ENCODE assay signal across 8 mouse cellular contexts in genomic region chr5:64092748-64093292, GRCm38 (mm10). TPM values are rescaled to one million over a fixed set of nuclear protein-coding genes. Genes with fewer than 3 reads are reported as not detected.
DNase-seq lines count a peak whose midpoint lies in the region; ATAC-seq and TF ChIP-seq lines count a peak whose summit lies in the region.

Pgm2 (plus strand) TSS chr5:64092950.

- peak; percentile 98 for ATAC-seq in forebrain, embryonic 16.5 days
- peak; percentile 96 for ATAC-seq in neural tube, embryonic 15.5 days (ENCODE audit: low FRiP score)

- peak within 1 kb of the TSS; percentile 79 to 85 for H3K4me3 ChIP-seq in MEL (ENCODE audit: control insufficient read depth in 1 of 2, insufficient read depth in 1 of 2, low read depth in 2 of 2, low read length in 2 of 2)
- peak within 1 kb of the TSS; percentile 83 for H3K4me3 ChIP-seq in forebrain, embryonic 16.5 days (replicated peaks; ENCODE audit: low read length)
- H3K4me3 ChIP-seq in layer of hippocampus, adult 2 months = peak within 1 kb of the TSS; percentile 95
- H3K4me3 ChIP-seq in lung, adult 2 months (replicated peaks; ENCODE audit: extremely low read depth, low read depth, low read length) = peak within 1 kb of the TSS; percentile 84
- peak within 1 kb of the TSS; percentile 76 for H3K4me3 ChIP-seq in neural tube, embryonic 15.5 days (replicated peaks)

- DNase-seq in MEL (ENCODE audit: low read depth, low spot score) = peak; percentile 92
- DNase-seq in cerebellum, adult 18-20 months = peak; percentile 81 to 89
- DNase-seq in heart, postnatal 36 days = peak; percentile 84 to 85
- peak; percentile 78 to 85 for DNase-seq in layer of hippocampus, adult 2 months (ENCODE audit: low spot score in 2 of 2)
- peak; percentile 81 for DNase-seq in lung, adult 2 months
- peak; percentile 90 for DNase-seq in testis, postnatal 10 days (ENCODE audit: low spot score)

- peak within 1 kb of the TSS; percentile 80 for H3K27ac ChIP-seq in MEL (ENCODE audit: control insufficient read depth, low read depth, low read length)
- H3K27ac ChIP-seq in forebrain, embryonic 16.5 days (ENCODE audit: low read length) = peak within 1 kb of the TSS; percentile 68
- H3K27ac ChIP-seq in layer of hippocampus, adult 2 months = peak within 1 kb of the TSS; percentile 90
- H3K27ac ChIP-seq in neural tube, embryonic 15.5 days (replicated peaks) = peak within 1 kb of the TSS; percentile 87

- H3K27me3 ChIP-seq in MEL (ENCODE audit: control insufficient read depth in 1 of 2, insufficient read depth in 2 of 2, low read length in 2 of 2) = no peaks in the 10 kb centered on the region
- no peaks in the 10 kb centered on the region for H3K27me3 ChIP-seq in forebrain, embryonic 16.5 days (replicated peaks; ENCODE audit: control insufficient read depth, insufficient read depth, low read length)
- no peaks in the 10 kb centered on the region for H3K27me3 ChIP-seq in neural tube, embryonic 15.5 days (replicated peaks)

- peaks cover 15 to 28% of the 10 kb centered on the region in 2 experiments for H3K4me1 ChIP-seq in MEL (ENCODE audit: control insufficient read depth in 1 of 2, insufficient read depth in 2 of 2, low read length in 2 of 2)
- H3K4me1 ChIP-seq in forebrain, embryonic 16.5 days (replicated peaks; ENCODE audit: control insufficient read depth, insufficient read depth, low read length) = peaks cover 12% of the 10 kb centered on the region
- 0 out of 2 replicates have a peak, but pooled peaks cover 7% of the 10 kb centered on the region for H3K4me1 ChIP-seq in lung, adult 2 months (ENCODE audit: control insufficient read depth, insufficient read depth, low read length)
- H3K4me1 ChIP-seq in neural tube, embryonic 15.5 days = peaks cover 24% of the 10 kb centered on the region

- TF ChIP-seq RAD21 in MEL (IDR thresholded peaks at IDR 0.05; ENCODE audit: low read depth, low read length) = no peak

- TF ChIP-seq POLR2A in MEL (IDR thresholded peaks at IDR 0.05; ENCODE audit: control insufficient read depth in 1 of 2, insufficient read depth in 1 of 2, low read depth in 1 of 2, low read length in 2 of 2, poor library complexity in 1 of 2) = peak; percentile 75
- TF ChIP-seq POLR2A in lung, adult 2 months (IDR thresholded peaks at IDR 0.05; ENCODE audit: borderline replicate concordance, extremely low read depth, low read depth, low read length) = peak; percentile 78; the same call in 1 of the 2 replicates

- H3K79me2 ChIP-seq in MEL (ENCODE audit: control insufficient read depth, insufficient read depth, low read length, poor library complexity) = peaks cover 23% of the 10 kb centered on the region

- peaks cover 0 to 22% of the 10 kb centered on the region in 2 experiments; a peak in 2 of 4 replicates for H3K36me3 ChIP-seq in MEL (ENCODE audit: control insufficient read depth in 1 of 2, insufficient read depth in 2 of 2, low read length in 2 of 2)
- H3K36me3 ChIP-seq in forebrain, embryonic 16.5 days (ENCODE audit: control insufficient read depth, insufficient read depth) = peaks cover under 1% of the 10 kb centered on the region; the same call in 1 of the 2 replicates
- peaks cover under 1% of the 10 kb centered on the region for H3K36me3 ChIP-seq in neural tube, embryonic 15.5 days

- no peak for TF ChIP-seq CTCF in MEL (IDR thresholded peaks at IDR 0.05 in 2 of 3, conservative IDR thresholded peaks at IDR 0.05 in 1 of 3; ENCODE audit: control insufficient read depth in 1 of 3, insufficient read depth in 1 of 3, low read depth in 2 of 3, low read length in 3 of 3, poor library complexity in 1 of 3, severe bottlenecking in 1 of 3)
- TF ChIP-seq CTCF in layer of hippocampus, adult 2 months (conservative IDR thresholded peaks at IDR 0.05) = peak; percentile 17; the same call in 1 of the 2 replicates
- no peak for TF ChIP-seq CTCF in lung, adult 2 months (IDR thresholded peaks at IDR 0.05; ENCODE audit: insufficient read depth, low read length)

- WGBS in forebrain, embryonic 16.5 days = under 1% methylated on average over 43 of the region's 43 CpGs
- WGBS in lung, adult 2 months = 0% methylated on average over 43 of the region's 43 CpGs
- under 1% methylated on average over 43 of the region's 43 CpGs for WGBS in neural tube, embryonic 15.5 days

- no peaks in the 10 kb centered on the region for H3K9me3 ChIP-seq in MEL (replicated peaks; ENCODE audit: insufficient read depth, low read length)
- H3K9me3 ChIP-seq in forebrain, embryonic 16.5 days (ENCODE audit: control insufficient read depth, low read length) = no peaks in the 10 kb centered on the region
- H3K9me3 ChIP-seq in neural tube, embryonic 15.5 days (replicated peaks) = no peaks in the 10 kb centered on the region

- no peak for TF ChIP-seq EP300 in MEL (IDR thresholded peaks at IDR 0.05; ENCODE audit: low read depth in 1 of 2, low read length in 2 of 2)

- peak within 1 kb of the TSS; percentile 87 for H3K9ac ChIP-seq in MEL (ENCODE audit: control insufficient read depth, low read depth, low read length, poor library complexity, severe bottlenecking)
- peak within 1 kb of the TSS; percentile 87 for H3K9ac ChIP-seq in forebrain, embryonic 16.5 days (replicated peaks; ENCODE audit: low read depth, low read length)
- peak within 1 kb of the TSS; percentile 89 for H3K9ac ChIP-seq in neural tube, embryonic 15.5 days (replicated peaks)

- peak within 1 kb of the TSS; percentile 75 for H3K4me2 ChIP-seq in forebrain, embryonic 16.5 days (ENCODE audit: low read length)
- peak within 1 kb of the TSS; percentile 83 for H3K4me2 ChIP-seq in neural tube, embryonic 15.5 days

- intact Hi-C loops in heart, postnatal 36 days (cut with DNase I) = no loop called here

TF ChIP-seq in MEL, 35 proteins besides CTCF, POLR2A, EP300 and RAD21 (continues in another document):
- no peak for TF ChIP-seq RCOR1 (IDR thresholded peaks at IDR 0.05; ENCODE audit: low read depth, low read length)
- no peak for TF ChIP-seq MYC (IDR thresholded peaks at IDR 0.05; ENCODE audit: low read depth, low read length)
- TF ChIP-seq MEF2A (IDR thresholded peaks at IDR 0.05; ENCODE audit: extremely low read depth, insufficient replicate concordance, low read depth, low read length, poor library complexity, severe bottlenecking) = no peak
- no peak for TF ChIP-seq USF1 (IDR thresholded peaks at IDR 0.05; ENCODE audit: low read depth, low read length)
- TF ChIP-seq POLR2AphosphoS5 (IDR thresholded peaks at IDR 0.05; ENCODE audit: borderline replicate concordance, low read depth, low read length) = no peak
- no peak for TF ChIP-seq CHD2 (IDR thresholded peaks at IDR 0.05; ENCODE audit: low read length)
- TF ChIP-seq MXI1 (IDR thresholded peaks at IDR 0.05; ENCODE audit: low read depth, low read length) = 0 out of 2 replicates have a peak, but pooled peaks have one; percentile 57
- 0 out of 2 replicates have a peak, but pooled peaks have one; percentile 37 for TF ChIP-seq UBTF (IDR thresholded peaks at IDR 0.05; ENCODE audit: borderline replicate concordance, insufficient read depth, low read depth, low read length)
- TF ChIP-seq ETS1 (IDR thresholded peaks at IDR 0.05; ENCODE audit: low read depth, low read length) = no peak
- TF ChIP-seq ZNF384 (IDR thresholded peaks at IDR 0.05; ENCODE audit: low read depth, low read length) = no peak
- TF ChIP-seq TAL1 (IDR thresholded peaks at IDR 0.05; ENCODE audit: low read length) = no peak
- no peak; the same call in 1 of the 2 replicates for TF ChIP-seq TCF12 (IDR thresholded peaks at IDR 0.05; ENCODE audit: low read depth, low read length)
- peak; percentile 62 for TF ChIP-seq NELFE (IDR thresholded peaks at IDR 0.05; ENCODE audit: low read depth, low read length)
- TF ChIP-seq POLR2AphosphoS2 (IDR thresholded peaks at IDR 0.05; ENCODE audit: low read length) = peak; percentile 71; the same call in 1 of the 2 replicates
- no peak for TF ChIP-seq CHD1 (IDR thresholded peaks at IDR 0.05; ENCODE audit: low read depth, low read length)
- TF ChIP-seq TBP (IDR thresholded peaks at IDR 0.05; ENCODE audit: low read depth, low read length) = peak; percentile 49; the same call in 1 of the 2 replicates
- TF ChIP-seq ZC3H11A (IDR thresholded peaks at IDR 0.05; ENCODE audit: low read depth, low read length) = no peak
- no peak for TF ChIP-seq KAT2A (conservative IDR thresholded peaks at IDR 0.05; ENCODE audit: low read depth, low read length)
- TF ChIP-seq USF2 (IDR thresholded peaks at IDR 0.05; ENCODE audit: borderline replicate concordance in 1 of 2, insufficient read depth in 1 of 2, low read depth in 1 of 2, low read length in 2 of 2) = no peak
- no peak for TF ChIP-seq BHLHE40 (IDR thresholded peaks at IDR 0.05; ENCODE audit: borderline replicate concordance, low read depth, low read length)
- TF ChIP-seq JUND (IDR thresholded peaks at IDR 0.05; ENCODE audit: low read depth, low read length) = no peak
- no peak for TF ChIP-seq E2F4 (IDR thresholded peaks at IDR 0.05; ENCODE audit: borderline replicate concordance, low read depth, low read length)
- no peak for TF ChIP-seq SMC3 (IDR thresholded peaks at IDR 0.05; ENCODE audit: low read depth, low read length)
- TF ChIP-seq ZMIZ1 (IDR thresholded peaks at IDR 0.05; ENCODE audit: low read depth, low read length) = peak; percentile 38; the same call in 1 of the 2 replicates
- 0 out of 2 replicates have a peak, but pooled peaks have one; percentile 16 for TF ChIP-seq SIN3A (IDR thresholded peaks at IDR 0.05; ENCODE audit: low read length)
- no peak for TF ChIP-seq MAX (IDR thresholded peaks at IDR 0.05; ENCODE audit: low read length)
- peak; percentile 60; the same call in 1 of the 2 replicates for TF ChIP-seq MAZ (IDR thresholded peaks at IDR 0.05; ENCODE audit: low read depth, low read length)
- no peak for TF ChIP-seq MAFK (IDR thresholded peaks at IDR 0.05; ENCODE audit: borderline replicate concordance, low read depth, low read length)
- no peak for TF ChIP-seq ZKSCAN1 (IDR thresholded peaks at IDR 0.05; ENCODE audit: low read depth, low read length)
- no peak for TF ChIP-seq GATA1 (IDR thresholded peaks at IDR 0.05; ENCODE audit: low read depth, low read length)
- TF ChIP-seq MYB (IDR thresholded peaks at IDR 0.05; ENCODE audit: low read depth, low read length) = no peak

RNA-seq across cellular contexts. Expression of gene Pgm2, which starts in this region (rescaled TPM):
- total RNA-seq in MEL (2012; rRNA removed) = 22.0 and 24.1 TPM in 2 replicates
- 10 to 100 TPM in 1 of 2 experiments, not detected in 1; 64.0 TPM for polyA plus RNA-seq in MEL (2012; ENCODE audit: insufficient read depth in 1 of 2, insufficient read length in 2 of 2, low read depth in 1 of 2, low replicate concordance in 2 of 2, missing spikeins in 1 of 2)
- polyA plus RNA-seq in forebrain, embryonic 16.5 days (2015; fragmentation: Nextera tagmentation; extraction: Ambion mirVana) = 23.6 and 29.2 TPM in 2 replicates
- 1 to 10 TPM; 5.7 to 8.5 TPM for total RNA-seq in heart, postnatal 36 days (2021)
- 10 to 100 TPM; 10.6 to 11.7 TPM for total RNA-seq in layer of hippocampus, adult 2 months (2021)
- 9.4 and 11.5 TPM in 2 replicates for polyA plus RNA-seq in lung, adult 2 months (2012; rRNA removed)
- polyA plus RNA-seq in neural tube, embryonic 15.5 days (2015; fragmentation: Nextera tagmentation; extraction: Ambion mirVana) = 19.3 and 21.9 TPM in 2 replicates

Comparison
In these comparisons a context has a peak if more than half of its experiments do, and no peak if none do; other contexts are left out.
1. Peak in every context shown above with its lines: DNase-seq, ATAC-seq, H3K4me3 ChIP-seq and H3K27ac ChIP-seq.